Mouse (Mus musculus): ENCODE data around the gene Myg1.

The Myg1 gene

DNA sequence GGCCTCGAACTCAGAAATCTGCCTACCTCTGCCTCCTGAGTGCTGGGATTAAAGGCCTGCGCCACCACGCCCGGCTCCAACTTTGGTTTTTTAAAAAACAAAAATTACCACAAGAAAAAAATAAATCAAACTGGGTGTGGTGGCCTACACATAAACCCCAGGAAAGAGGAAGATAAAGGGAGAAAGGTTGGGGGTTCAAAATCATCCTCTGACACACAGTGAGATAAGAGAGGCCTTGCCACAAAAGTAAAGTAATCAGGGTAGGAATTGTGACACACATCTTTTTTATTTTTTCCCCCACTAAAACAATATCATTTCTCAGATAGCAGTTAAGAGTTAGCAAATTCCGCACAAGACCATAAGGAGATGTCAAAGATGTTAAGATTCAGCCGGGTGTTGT lies 52.2 kb downstream of the Myg1 start:
- no peak overlapping the region for H3K4me3 ChIP-seq (replicated peaks; ENCODE audit: low read length)
- TF ChIP-seq POU5F1 (IDR thresholded peaks at IDR 0.05; ENCODE audit: borderline replicate concordance, low read length) = no peak
- TF ChIP-seq CTCF (conservative IDR thresholded peaks at IDR 0.05; ENCODE audit: low read length) = no peak
- TF ChIP-seq NANOG (IDR thresholded peaks at IDR 0.05; ENCODE audit: borderline replicate concordance, low read length) = no peak
- peaks cover 43% of the 10 kb centered on the region for H3K4me1 ChIP-seq (replicated peaks; ENCODE audit: low read depth, low read length)
- no peaks in the 10 kb centered on the region for H3K36me3 ChIP-seq (ENCODE audit: insufficient read depth, low read length)
- 0 out of 2 replicates have a peak, but pooled peaks cover 4% of the 10 kb centered on the region for H3K27me3 ChIP-seq (ENCODE audit: insufficient read depth, low read length)
- no peaks in the 10 kb centered on the region for H3K9me3 ChIP-seq (ENCODE audit: low read length)

DNA sequence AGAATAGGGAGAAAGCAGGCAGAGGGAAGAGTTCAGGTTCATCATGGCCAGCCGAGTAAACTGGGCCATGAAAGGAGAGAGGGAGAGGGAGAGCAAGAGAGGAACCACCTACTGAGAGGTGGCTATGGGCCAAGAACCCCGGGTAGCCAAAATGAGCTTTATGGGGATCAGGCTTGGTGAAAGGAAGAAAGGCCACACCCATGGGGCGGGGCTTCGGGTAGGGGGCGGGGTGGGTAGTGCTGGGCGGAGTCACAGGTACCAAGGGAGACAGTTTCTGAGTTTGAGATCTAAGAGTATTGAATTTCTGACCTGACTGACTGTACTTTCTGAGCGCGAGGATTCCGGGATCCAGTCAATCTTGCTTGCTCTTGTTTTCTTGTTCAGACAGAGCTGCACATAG lies 55.1 kb downstream of the Myg1 start:
- TF ChIP-seq CTCF (conservative IDR thresholded peaks at IDR 0.05; ENCODE audit: low read length) (no peak), POU5F1 (IDR thresholded peaks at IDR 0.05; ENCODE audit: borderline replicate concordance, low read length) (no peak), NANOG (IDR thresholded peaks at IDR 0.05; ENCODE audit: borderline replicate concordance, low read length) (no peak)
- Histone ChIP-seq H3K4me1 (replicated peaks; ENCODE audit: low read depth, low read length) (peaks cover 62% of the 10 kb centered on the region), H3K9me3 (ENCODE audit: low read length) (no peaks in the 10 kb centered on the region), H3K4me3 (replicated peaks; ENCODE audit: low read length) (peak overlapping the region; percentile 60), H3K36me3 (ENCODE audit: insufficient read depth, low read length) (no peaks in the 10 kb centered on the region), H3K27me3 (ENCODE audit: insufficient read depth, low read length) (no peaks in the 10 kb centered on the region)
